Mouse (Mus musculus) heart, adult 2 months (tissue): ENCODE measurements around the gene Arhgef2.

Experiments used
- CTCF ChIP-seq: fragments of 200-600 bp; IDR thresholded peaks from 2 replicates; pipeline ENCODE4 v1.8.1; 2022; ENCODE audit warnings: antibody characterized with exemption, mild to moderate bottlenecking, moderate library complexity
- EP300 ChIP-seq: fragments of 200-500 bp; IDR thresholded peaks from 2 replicates; pipeline ENCODE4 v1.6.1; 2011; ENCODE audit warnings: low read depth, low read length, control low read depth; ENCODE audit not compliant: insufficient read depth
- POLR2A ChIP-seq: fragments of 200-500 bp; IDR thresholded peaks from 2 replicates; pipeline ENCODE4 v1.6.1; 2011; ENCODE audit warnings: mild to moderate bottlenecking, low read depth, low read length, control low read depth; ENCODE audit not compliant: insufficient read depth

- TF ChIP-seq CTCF (no peak), POLR2A (no peak), EP300 (no peak)
Observed at GRCm38 (mm10) chr3:88659798-88660197, 54.0 kb downstream of the Arhgef2 start.
